Mouse (Mus musculus) lung, postnatal 25 days (tissue): ENCODE data around the gene Gm17359.
"Not testable (repeated sequence)": the region's sequence is repeated elsewhere in the genome, so short reads cannot be mapped to it uniquely, and the experiment has no call there.

Experiments used
- DNase-seq: peaks from one replicate; pipeline ENCODE4 v3.0.0; 2022; ENCODE audit warnings: low spot score

The Gm17359 gene

DNA sequence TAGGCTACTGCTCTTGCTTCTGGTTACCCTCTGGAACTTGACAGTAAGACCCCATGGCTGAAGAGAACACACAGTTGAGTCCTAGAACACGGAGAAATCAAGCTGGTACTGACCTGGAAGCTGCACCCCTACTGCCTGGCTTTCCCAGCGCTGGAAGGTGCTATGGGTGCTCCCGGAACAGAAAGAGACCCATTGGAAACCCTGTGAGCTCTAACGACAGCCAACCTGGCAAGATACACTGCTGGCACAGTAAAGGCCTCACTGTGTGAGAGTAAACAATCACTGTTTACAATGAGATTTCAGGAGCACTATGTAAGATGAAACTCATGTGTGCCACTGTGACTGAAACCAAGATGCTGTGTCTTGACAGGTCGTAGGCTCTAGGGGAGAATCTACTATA is 78.6 kb downstream of the Gm17359 start:
- no peak for DNase-seq

DNA sequence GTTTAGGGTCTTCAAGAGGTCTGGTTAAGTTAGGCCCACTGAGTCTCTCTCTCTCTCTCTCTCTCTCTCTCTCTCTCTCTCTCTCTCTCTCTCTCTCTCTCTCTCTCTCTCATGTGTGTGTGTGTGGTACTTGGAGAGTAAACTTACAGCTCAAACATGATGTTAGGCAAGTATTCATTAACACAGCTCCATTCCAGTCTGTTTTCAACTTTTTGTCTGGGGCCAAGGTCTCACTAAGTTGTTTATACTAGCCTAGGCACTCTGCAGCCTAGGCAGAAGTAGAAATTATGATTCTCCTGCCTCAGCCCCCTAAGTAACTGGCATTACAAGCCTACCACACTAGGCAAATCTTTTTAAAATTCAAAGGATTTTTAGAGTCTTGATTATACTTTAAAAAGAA is 79.5 kb downstream of the Gm17359 start:
- no peak for DNase-seq

DNA sequence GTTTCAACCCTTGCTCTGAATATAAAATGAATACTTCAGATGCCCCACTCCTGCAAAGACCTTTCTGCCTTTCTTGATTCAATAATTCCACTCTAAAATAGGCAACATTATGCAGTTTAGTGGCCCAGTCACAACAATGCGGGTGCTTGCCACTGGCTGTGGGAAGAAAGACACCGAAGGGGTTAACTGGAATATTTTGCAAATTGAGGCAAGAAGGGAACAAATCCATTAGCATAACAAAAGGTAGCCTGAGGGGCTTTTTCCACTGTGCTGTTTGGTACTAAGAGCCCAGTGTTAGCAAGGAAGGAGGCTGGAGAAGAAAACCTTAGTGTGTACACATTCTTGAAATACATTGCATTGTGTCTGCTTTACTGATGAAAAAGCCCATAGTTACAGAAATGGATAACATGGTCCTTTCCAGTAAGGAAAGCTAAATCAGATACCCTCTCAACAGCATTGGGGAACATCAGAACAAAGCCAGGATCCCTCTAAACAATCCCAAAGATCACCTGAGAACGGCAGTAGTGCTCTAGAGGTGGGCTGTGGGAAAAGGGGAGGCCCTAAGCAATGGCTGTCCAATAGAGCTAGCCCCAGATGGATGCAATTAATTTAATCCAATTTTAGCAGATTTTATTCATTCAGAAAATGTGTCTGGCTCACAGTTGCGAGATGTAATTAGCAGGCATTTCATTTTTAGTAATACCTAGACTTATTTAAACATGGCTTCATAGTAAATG is 80.7 kb downstream of the Gm17359 start:
- no peak for DNase-seq

DNA sequence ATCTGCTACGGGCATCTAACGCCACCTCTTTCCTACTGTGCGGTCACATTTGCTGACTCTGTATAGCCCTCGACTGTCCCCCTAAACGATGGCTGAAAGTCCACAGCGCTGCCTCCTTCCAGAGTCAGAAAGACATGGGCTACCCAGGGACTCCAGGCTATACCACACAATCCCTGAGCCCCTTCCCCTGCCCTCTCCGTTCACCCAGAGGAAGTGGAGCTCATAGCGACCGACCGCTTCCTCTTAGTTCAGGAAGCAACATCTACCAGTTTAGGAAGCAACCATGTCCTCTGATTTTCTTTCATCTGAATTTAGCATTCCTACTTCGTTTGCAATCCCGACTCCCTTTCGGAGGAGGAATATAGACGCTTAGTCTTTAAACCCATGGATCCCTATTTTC is 82.5 kb downstream of the Gm17359 start:
- no peak for DNase-seq

DNA sequence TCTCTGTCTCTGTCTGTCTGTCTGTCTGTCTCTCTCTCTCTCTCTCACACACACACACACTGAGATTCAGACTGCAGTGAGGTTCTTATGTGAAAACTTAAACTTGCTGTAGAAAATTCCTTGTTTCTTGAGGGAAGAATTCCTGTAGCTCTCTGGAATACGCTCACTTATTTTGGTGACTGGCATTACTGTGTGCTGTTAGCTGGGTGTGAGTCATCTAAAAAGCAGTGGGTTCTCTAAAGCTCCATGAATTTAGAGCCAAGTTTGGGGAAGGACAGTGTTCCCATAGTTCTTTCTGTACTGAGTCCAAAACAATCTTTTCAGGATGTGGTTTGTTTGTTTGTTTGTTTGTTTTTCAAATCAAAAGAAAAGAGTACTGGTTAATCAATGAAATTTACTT is 89.0 kb downstream of the Gm17359 start:
- DNase-seq = no peak

DNA sequence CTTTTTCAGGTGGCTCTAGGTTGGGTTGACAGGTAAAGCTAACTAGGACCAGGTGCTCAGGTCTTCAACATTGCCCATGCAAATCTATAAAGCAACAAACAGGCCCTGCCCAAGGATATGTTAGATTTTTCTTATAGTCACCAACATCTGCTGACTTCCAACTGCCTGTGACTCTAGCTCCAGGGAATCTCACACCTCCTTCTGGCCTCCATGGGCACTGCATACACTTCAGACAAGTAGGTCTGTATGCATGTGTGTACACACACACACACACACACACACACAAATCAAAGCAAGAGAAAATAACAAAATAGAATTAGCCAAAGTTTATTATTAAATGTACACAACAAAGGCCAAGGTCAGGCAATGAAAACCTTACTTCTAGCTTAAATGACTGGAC is 97.1 kb downstream of the Gm17359 start:
- no peak for DNase-seq

DNA sequence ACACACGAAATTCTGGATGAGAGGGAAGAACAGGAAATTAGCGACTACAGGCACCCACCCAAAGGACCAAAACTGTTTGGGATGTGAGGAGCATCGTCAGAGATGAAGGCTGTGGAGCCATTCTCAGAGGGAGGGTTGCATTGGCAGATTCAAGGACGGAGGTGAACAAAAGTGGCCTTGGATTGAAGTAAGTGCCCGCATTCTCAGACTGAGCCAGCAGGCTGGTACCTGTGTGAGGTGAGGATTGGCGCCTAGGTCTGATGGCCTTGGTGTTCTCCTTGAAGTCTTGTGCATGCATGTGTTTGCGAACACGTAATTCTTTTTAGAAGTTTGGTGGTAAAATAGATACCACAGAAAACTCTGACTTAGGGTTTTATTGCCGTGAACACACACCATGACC is 98.0 kb downstream of the Gm17359 start:
- no peak for DNase-seq

DNA sequence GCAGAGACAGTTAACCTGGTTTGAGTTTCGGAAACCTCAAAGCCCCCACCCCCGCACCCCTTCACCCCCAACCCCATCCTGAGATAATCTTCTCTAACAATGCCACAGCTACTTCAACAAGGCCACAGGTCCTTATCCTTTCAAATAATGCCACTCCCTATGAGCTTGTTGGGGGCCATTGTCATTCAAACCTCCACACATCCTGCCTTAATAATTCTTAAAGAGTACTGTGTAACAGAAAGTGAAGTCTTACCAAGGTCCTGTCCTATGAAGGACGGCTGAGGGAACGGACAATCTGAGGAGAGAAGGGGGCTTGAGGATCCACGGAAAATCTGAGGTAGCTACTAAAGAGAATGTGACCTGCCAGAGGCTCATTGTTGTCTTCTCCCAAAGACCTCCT is 98.5 kb downstream of the Gm17359 start:
- no peak for DNase-seq

DNA sequence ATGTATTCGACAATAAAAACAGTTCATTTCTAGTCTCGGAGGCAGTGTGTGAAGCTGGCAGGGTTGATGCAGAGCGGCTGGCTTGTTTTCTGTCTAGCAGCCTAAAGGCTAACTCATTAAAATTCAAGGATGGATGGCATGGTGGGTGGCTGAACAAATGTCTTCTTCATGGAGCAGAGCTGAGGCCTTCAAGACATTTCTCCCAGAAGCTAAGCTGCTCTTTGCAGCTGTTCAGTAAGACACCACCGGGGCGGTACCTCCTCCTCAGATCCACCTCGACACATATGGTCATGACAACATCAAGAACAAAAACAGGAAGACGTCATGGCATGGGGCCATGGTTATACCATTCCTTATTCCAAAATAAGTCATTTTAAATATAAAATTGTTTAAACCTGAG is 99.7 kb downstream of the Gm17359 start:
- no peak for DNase-seq

DNA sequence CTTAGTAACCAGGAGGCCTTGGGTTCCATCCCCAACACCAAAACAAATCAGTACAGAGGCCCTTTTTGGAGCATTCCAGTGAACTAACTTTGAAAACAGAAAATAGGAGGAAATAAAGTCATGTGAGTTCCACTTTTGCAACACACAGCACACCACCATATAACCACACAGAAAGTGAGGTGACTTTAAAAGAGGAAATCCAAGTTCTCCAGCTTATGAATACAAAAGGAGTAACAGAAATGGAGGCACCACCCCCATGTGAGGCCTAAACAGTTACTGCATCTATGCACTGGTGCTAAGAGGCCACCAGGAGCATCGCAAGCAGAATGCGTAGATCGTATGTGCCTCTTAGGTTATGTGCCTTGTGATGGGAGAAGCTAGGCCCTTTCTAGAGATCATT is 101.8 kb downstream of the Gm17359 start:
- DNase-seq = no peak

DNA sequence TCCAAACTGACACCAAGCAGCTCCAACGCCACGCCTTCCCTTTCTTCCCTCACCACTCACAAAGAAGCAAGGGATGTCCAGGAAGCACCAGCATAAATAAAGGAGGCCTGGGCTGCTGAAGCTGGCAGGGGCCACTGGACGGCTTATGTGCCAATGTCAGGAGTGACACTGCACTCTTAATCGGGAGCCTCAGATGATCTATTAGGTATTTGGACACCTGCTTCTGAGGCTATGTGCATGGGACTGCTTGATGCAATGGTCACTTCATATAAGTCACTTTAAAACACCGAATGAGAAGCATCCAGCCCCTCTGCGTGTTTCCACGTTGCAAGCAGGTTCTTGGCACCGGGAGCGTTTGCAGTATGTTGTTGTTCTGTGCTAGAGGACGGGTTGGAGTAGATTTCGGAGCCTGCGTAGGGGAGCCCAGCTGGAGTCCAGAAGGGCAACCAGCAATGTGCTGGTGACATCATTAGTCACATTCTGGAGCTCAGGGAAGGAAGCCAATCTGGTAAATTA is 104.6 kb downstream of the Gm17359 start:
- peak; percentile 12 for DNase-seq

DNA sequence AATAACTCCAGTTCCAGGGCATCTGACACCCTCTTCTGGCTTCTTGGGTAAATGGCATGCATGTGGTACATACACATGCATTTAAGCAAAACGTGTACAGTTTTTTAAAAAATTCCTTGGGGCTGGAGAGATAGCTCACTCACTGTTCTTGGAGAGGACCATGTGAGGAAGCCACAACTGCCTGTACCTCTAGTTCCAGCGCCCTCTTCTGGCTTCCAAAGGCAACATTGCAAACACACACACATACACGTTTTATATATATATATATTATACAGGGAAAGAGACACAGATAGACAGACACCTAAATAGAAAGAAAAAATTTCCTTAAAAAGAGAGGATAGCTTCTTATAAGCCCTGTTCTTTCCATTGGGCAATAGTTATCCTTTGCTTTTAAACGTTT is 107.4 kb downstream of the Gm17359 start:
- no peak for DNase-seq

DNA sequence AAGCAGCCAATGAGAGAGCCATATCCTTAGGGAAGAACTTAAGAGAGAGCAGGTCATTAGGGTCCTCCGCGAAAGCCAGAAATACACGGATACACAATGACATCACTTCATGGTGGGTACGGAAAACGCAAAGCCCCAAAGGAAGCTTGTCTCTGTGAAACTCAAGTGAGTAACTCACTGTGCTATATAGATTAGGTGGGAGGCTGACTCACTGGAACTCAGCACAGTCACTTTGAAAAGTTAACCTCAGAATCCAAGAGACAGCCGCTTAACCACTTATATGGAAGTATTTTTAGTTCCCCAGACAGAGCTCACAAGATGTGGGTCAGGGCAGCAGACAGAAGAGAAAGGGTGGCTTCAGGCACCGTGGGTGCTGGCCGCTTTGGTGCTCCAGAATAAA is 108.6 kb downstream of the Gm17359 start:
- no peak for DNase-seq

DNA sequence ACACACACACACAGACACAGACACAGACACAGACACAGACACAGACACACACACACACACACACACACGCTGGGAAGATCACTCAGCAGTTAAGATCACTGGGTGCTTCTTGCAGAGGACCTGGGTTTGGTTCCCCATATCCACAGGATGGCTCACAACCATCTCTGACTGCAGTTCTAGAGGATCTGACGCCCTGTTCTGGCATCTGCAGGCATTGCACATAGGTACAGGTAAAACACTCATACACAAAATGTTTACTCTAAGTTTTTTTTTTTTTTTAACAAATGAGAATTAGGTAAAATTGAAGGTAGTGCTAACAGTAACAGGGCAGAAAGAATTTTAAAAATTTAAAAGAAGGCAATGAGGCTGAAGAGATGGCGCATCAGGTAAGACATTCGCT is 109.7 kb downstream of the Gm17359 start:
- no peak for DNase-seq

DNA sequence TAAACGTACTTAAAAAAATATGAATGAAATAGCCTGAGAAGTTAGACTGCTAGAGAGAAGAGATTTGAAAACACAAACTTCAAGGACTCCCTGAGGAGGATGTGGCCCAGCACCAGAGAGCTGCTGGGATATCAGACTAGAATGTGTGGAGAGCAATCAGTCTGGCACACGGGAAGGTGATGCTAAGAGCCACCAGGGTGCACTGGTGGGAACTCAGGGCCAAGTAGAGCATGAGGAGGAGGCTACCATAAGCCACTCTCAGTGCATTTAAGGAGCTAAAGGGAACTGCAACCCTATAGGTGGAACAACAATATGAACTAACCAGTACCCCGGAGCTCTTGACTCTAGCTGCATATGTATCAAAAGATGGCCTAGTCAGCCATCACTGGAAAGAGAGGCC is 110.2 kb downstream of the Gm17359 start:
- DNase-seq = not testable (repeated sequence)

DNA sequence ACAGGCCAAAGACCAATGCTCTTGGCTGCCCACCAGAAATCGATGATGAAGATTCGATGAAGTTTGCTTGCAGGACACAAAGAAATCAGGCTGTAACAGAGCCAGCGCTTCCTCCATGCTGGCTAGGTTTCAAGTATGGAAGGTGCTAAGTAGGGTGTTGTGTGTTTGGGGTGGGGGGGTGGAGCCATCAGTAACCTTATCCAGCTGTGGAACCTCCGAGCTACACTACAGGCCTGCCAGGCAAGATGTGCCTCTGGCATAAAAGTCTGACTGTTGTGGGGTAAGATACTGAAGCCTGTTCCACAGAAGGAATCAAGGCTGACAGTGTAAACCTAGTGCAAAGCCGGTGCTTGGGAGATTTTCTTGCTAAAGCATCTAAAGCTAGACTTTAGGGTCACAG is 112.0 kb downstream of the Gm17359 start:
- DNase-seq = no peak

DNA sequence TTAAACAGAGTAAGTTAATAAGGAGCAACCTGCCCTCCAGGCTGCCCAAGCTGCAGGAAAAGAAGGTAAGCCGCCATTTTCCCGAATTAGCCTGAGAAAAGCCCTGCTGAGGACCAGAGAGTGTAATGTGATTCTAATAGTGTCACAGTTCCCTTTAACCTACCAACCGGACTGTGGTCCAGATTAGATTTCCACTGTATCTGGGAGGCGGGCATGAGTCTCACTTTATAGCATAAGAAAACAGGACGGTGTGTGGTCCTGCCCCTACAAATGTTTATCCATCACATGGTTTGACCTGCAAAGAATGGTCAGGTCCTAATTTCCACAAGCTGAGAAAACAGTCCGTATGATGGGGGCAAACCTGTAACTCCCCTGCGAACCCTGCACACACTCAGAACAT is 112.9 kb downstream of the Gm17359 start:
- DNase-seq = no peak

DNA sequence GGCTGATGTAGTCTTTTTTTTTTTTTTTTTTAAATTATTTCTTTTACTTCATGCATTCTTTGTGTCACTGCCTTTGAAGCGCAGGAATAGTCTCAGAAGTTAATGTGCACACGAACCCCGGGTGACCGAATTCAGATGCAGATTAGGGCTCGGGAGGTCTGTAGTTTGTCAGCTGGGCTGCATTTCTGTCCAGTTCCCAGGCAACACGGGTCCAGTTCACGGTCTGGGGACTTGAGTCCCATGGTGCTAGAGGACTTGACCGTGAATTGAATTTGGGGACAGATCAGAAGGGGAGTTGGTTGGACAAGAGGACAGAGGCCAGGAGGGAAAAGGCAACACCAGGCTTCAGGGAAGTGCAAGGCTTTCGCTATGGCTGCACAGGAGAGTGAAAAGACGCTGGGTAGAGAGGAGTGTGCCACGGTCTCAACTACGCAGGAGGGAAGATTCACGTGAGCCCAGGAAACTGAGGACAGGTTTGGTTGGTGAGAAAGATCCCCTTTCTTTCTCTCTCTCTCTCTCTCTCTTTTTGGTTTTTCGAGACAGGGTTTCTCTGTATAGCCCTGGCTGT is 116.3 kb downstream of the Gm17359 start:
- no peak for DNase-seq

DNA sequence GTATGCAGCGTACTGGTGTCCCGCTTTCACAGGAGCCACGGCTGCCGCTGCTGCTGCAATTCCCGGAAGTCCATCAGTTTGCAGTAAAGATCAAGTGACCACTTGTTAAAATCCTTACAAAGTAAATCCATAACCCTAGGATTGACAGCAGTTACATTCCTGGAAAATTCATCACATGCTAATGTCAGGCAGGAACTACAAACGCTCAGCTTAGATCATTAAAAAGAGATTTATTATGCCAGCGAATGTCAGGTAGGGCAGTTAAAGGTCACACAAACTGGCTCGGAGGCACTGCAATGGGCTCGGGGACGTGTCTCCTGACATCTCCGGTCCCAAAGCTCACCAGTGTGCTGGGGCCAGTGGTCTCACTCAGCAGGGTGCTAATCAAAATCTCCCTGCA is 119.3 kb downstream of the Gm17359 start:
- no peak for DNase-seq

DNA sequence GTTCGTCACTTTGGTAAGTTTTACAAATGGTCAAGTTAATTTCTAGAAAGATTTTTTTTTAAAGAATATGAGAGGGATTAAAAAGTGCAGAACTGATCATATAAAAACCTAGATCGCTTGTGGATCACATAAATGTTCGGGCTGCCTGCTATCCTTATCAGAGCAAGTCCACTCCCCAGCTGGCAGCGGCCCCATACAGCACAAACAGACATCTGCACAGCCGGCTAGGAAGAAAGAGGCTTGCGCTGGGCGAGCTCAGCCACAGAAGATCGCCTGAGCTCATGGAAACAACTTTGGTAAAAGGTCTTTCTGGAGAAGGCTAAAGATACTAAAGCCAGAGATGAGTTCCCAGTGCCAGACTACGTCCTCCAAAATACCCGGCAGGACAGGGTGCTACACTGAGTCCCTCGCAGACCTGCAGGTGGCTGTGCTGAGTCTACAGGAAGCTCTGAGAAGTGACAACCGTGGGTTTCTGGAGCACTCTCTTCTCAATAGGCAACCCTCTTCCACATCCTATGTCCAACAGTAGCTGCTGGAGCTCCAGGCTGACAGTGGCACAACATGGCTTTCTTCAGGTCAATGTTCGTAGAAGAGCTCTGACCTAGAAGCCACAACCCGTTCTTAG is 122.3 kb downstream of the Gm17359 start:
- DNase-seq = no peak

DNA sequence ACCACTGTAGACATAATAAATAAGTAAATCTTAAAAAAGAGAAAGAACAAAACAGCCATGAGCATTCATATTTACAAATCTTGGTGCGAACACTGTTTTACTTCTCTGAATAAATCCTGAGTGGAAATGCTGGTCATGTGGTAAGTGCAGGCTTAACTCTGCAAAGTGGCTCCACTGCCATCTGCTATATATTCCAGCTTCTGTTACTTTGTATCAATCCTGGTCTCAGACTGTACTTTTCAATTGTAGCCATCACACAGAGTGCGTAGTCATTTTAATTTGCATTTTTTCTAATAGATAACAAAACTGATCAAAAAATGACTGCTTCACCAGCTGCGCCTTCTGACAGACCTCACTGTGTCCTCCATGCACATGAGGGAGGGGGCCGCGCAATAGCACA is 133.0 kb downstream of the Gm17359 start:
- no peak for DNase-seq

DNA sequence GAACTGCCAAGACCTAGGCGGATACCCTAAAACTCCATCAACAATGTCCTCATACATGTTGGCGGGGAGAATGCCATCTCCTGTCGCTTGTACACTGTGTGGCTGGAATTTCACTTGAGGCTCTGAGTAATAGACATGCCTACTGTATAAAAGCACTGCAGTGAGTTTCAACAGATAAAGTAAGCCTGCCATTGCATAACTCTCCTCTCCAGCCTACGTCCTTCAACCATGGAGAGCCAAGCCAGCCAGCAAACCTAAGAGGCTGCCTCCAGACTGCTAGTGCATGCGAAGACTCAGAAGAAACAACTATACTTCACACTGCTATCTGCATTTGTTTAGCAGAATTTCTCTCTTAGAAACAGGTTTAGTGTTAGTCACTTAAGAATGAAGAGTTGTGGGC is 135.9 kb downstream of the Gm17359 start:
- peak; percentile 79 for DNase-seq

DNA sequence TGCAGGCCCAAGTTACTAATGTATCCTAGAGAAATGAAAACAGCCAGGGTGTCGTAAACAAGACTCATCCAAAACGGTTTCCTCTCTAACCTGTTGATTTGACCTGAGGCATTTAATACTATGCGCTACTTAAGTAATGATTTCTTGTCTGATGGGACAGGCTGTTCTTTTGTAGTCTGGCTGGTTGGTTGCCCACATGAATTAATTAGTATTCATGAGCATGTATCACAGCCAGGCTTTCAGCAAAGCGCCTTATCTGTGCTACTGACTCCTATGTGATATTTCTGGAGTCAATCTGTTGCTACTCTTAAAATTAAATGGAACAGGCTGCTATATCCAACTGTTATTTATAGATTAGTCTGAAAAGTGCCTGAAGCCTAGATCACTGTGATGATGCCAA is 138.4 kb downstream of the Gm17359 start:
- DNase-seq = no peak

DNA sequence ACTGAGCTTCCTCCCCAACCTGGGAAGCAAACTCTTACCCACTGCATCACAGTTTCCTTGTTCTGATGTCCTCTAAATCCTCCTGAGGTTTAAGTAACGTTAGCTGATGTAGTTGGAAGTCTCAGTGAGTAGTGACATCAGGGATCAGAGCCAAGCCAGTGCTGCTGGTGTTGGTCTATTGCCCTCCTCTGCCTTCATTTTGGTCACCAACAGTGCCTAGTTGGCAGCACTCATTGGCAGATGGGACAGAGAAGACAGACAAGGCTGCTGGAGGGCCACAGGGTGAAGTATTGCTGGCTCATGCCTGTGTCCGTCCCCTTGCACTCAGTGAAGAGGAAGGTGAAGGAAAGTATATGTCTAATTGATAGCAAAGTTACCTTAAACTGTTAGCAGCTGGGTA is 139.5 kb downstream of the Gm17359 start:
- DNase-seq = no peak
